Mouse (Mus musculus) cerebellum, adult 11-12 months (tissue): ENCODE measurements around the gene Hdac11.
"Not testable (repeated sequence)": the region's sequence is repeated elsewhere in the genome, so short reads cannot be mapped to it uniquely, and the experiment has no call there.

Experiments used
- DNase-seq: peaks from one replicate; pipeline ENCODE4 v3.0.0; 2022

Hdac11 gene

DNA sequence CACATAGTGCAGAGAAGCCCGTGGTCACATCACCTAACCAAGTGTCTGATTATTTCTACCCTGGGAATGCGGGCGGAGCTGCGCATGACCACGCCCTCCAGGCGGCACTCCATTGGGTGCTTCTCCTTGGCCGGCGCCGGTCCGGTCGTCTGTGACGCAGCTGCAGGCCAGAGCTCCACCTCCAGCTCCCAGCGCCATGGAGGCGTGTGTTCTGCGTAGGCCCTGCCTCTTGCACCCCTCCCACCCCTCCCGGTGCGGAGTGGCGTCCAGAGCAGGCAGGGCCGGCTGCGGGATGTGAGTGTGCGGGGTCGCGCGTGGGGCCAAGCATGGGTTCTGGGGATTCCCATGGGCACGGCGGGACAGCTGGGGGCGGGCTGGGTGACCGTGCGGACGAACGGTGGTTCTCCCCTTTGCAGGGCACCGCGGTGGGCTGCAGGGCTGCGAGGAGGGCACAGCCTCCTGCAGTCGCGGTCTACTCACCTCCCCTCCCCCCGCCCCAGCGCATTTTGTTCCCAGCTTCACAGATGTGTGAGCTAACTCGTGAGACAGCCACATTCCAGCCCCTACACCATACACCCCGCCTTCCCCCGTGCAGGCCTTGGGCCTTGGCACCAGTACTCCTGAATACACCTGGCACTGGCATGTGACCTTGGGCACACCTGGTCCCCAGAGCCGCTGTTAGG is at the start of gene Hdac11:
Hdac11 (plus strand) TSS at position 112 of the 683 bp plus-strand sequence.
- DNase-seq = peak; percentile 97

- DNase-seq = no peak
Measured at GRCm38 (mm10) chr6:91108301-91108916, 48.1 kb upstream of the Hdac11 start.

- DNase-seq = no peak
Measured at GRCm38 (mm10) chr6:91108917-91109450, 47.5 kb upstream of the Hdac11 start.

DNA sequence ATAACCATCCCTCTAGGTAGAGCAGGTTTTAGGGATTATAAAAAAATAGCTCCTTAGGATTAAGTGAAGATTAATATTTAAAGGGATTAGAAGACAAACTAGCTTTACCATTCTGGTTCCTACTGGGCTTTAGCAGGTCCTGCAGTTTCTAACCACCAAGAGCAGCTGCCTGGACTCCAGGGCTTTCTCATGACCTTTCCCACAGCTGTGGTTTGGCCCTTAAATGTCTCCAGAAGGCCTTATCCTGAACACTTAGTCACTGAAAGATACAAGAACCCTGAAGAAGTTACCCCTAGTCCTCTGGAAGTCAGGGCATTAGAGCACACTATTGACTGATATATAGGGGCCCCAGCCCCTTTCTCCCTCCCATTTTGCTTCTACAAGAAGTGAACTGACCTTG is 47.0 kb upstream of the Hdac11 start:
- DNase-seq = no peak

DNA sequence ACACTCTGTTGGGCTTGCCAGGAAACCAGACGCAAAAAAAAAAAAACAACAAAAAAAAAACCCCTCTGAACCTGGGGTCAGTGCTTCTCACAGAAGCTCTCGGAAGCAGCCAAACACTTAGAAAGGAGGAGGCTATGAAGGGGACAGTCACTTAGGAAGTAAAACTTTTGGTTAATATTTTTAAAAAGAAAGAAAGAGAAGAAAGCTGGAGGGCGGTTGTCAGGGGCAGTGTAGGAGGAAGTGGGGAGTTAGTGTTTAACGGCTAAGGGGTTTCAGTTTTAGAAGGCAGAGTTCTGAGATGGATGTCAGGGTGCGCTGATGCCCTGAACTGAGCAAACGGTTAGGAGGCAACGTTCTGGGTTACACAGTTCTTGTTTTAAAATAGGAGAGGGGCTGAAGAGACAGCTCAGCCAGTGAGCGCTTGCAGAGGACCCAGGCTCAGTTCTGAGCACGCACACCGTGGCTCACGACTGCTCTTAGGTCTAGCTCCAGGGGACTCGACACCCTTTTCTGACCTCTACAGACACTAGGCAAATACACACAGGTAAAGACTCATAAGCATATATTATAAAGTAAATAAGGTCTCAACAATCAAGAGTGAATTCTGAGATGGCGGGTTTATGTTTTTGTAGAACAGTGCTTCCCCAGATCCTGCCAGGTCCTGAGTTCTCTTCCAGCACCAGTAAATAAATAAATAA is 46.0 kb upstream of the Hdac11 start:
- no peak for DNase-seq

- no peak for DNase-seq
Measured at GRCm38 (mm10) chr6:91111141-91111953, 45.1 kb upstream of the Hdac11 start.

- no peak for DNase-seq
Measured at GRCm38 (mm10) chr6:91111954-91112252, 44.6 kb upstream of the Hdac11 start.

- no peak for DNase-seq
Measured at GRCm38 (mm10) chr6:91114716-91115115, 41.7 kb upstream of the Hdac11 start.

DNA sequence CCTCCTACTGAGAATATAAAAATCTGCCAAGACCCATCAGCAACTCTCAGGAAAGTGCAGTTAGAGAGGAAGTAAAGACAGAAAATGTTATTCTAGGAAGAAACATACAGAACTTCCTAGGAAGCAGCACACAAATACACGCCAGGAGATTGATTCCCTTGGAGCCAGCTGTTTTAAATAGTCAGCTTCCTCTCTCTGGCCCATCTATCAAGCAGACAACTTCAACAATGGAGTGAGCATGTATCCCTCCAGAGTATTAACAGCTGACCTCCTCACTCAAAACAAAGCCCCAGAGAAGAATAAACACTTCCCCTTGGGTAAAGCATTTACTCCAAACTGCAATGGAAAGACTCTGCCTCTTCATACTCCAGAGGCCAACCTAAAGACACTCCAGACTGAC is 41.3 kb upstream of the Hdac11 start:
- DNase-seq = no peak

GRCm38 (mm10) chr6:91115863-91116243 is 40.6 kb upstream of the Hdac11 start:
- DNase-seq = no peak

DNA sequence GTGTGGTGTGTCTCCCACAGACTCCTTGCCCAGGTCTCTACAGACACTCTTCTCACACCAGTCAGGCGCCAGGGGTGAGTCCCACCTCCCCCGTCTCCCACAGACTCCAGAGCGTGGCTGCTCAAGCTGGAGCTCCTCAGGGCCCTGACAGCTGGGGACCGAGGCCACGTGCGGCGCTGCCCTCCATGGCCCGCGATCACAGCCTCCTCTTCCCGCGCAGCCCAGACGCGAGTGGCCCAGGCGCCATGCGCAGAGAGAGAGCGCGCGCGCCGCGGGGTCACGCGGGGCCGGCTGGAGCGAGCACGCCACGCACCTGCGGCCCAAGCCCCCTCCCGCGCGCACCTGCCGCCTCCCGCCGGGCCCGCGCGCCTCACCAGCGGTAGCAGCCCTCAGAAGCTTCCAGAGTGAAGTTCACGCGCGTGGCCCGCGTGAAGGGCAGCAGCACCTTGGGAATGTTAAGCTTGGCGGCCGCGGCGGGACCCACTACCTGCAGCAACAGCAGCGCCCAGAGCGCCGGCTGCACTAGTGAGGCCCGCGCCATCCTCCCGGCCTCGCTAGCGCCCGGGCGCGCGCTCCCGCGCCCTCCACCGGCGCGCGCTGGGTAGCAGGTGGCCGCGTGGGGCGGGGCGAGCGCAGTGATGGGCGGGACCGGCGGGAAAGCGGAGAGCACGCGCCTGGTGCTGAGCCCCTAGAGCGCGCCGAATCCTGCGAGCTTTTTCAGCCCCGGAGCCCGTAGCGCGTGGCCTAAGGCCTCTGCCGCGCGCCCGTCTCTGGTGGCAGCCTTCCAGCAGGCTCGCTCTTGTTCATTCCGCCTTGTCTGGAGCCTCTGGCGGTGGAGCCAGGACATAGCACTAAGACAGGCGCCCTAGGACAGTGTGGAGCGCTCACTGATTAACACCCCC is 40.0 kb upstream of the Hdac11 start, which contains the start of gene Nup210:
Nup210 (minus strand) TSS at position 586 of the 902 bp plus-strand sequence.
- DNase-seq = peak; percentile 98

GRCm38 (mm10) chr6:91117149-91117548 is 39.3 kb upstream of the Hdac11 start:
- DNase-seq = no peak

DNA sequence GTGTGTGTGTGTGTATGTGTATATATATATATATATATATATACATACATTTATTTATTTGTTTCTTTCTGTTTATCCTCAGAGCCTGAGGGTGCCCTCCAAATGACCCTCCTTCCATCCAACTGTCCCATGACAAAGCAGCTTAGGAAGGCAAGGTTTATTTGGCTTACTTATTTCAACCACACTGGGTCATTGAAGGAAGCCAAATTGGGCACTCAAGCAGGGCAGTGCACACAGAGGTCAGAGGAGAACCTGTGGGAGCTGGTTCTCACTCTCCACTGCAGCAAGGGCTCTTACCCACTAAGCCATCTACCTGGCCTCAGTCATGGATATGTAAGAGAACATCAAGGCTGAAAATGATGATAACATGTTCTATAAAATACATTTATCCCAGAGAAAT is 37.9 kb upstream of the Hdac11 start:
- DNase-seq = no peak

GRCm38 (mm10) chr6:91120206-91120605 is 36.3 kb upstream of the Hdac11 start:
- DNase-seq = no peak

GRCm38 (mm10) chr6:91121089-91121488 is 35.4 kb upstream of the Hdac11 start:
- not testable (repeated sequence) for DNase-seq

- DNase-seq = no peak
Measured at GRCm38 (mm10) chr6:91123453-91123852, 33.0 kb upstream of the Hdac11 start.

GRCm38 (mm10) chr6:91124286-91125227 is 31.9 kb upstream of the Hdac11 start:
- DNase-seq = no peak

DNA sequence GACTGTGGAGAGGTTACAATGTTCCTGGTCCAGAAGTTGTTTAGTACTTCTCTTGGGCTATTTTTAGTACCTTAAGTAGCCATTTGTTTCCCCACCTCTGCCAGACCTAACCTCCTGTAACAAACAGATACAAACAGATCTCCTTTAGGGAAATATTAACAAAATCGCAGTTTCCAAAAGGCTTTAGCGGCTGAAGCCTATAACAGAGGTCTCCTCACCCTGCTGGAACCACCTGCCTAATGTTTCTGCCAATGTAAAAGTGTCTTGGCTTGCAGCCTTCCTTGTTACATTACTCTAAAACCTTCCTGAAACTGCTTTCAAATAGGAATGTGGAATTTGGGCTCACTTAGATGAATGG is 31.3 kb upstream of the Hdac11 start:
- no peak for DNase-seq

- DNase-seq = no peak
Measured at GRCm38 (mm10) chr6:91128996-91129395, 27.5 kb upstream of the Hdac11 start.

GRCm38 (mm10) chr6:91130856-91131255 is 25.6 kb upstream of the Hdac11 start:
- DNase-seq = no peak
